Mouse (Mus musculus) stomach, embryonic 14.5 days (tissue): Measurements from ENCODE around the gene Abhd17a. TPM values are rescaled to one million over a fixed set of nuclear protein-coding genes. Genes with fewer than 3 reads are reported as not detected.
A peak's percentile ranks its signal among the peaks of the same experiment; 100 is the strongest.

Experiments used
- ATAC-seq: fragments of 200-750 bp; cut with Nextera tagmentation; 2 replicates; pipeline ENCODE4 v1.8.0; 2017; ENCODE audit warnings: low read depth, moderate TSS enrichment; ENCODE audit not compliant: insufficient number of reproducible peaks, insufficient read depth, low FRiP score
- H3K27ac ChIP-seq: fragments of 300-500 bp; sonication (generic); 2 replicates; pipeline ENCODE4 v1.5.1; 2014; ENCODE audit warnings: mild to moderate bottlenecking, low read length, moderate library complexity, mixed read lengths
- H3K27me3 ChIP-seq: fragments of 300-500 bp; sonication (generic); 2 replicates; pipeline ENCODE4 v1.6.1; 2014; ENCODE audit warnings: low read length, control low read depth, mixed read lengths; ENCODE audit not compliant: control insufficient read depth, insufficient read depth
- H3K36me3 ChIP-seq: fragments of 300-500 bp; sonication (generic); 2 replicates; pipeline ENCODE4 v1.6.1; 2014; ENCODE audit warnings: mild to moderate bottlenecking, control low read depth, low read length, moderate library complexity, mixed read lengths; ENCODE audit not compliant: control insufficient read depth, insufficient read depth
- H3K4me1 ChIP-seq: fragments of 300-500 bp; sonication (generic); 2 replicates; pipeline ENCODE4 v1.6.1; 2014; ENCODE audit warnings: low read length, control low read depth, mixed read lengths; ENCODE audit not compliant: control insufficient read depth, insufficient read depth
- H3K4me2 ChIP-seq: fragments of 300-500 bp; sonication (generic); replicated peaks from 2 replicates; pipeline ENCODE4 v1.6.1; 2014; ENCODE audit warnings: low read depth, low read length, control low read depth
- H3K4me3 ChIP-seq: fragments of 300-500 bp; sonication (generic); 2 replicates; pipeline ENCODE4 v1.5.1; 2014; ENCODE audit warnings: low read depth, low read length, control low read depth
- H3K9ac ChIP-seq: fragments of 300-500 bp; sonication (generic); replicated peaks from 2 replicates; pipeline ENCODE4 v1.6.1; 2014; ENCODE audit warnings: low read depth, mild to moderate bottlenecking, control low read depth, low read length, moderate library complexity, mixed read lengths
- H3K9me3 ChIP-seq: fragments of 300-500 bp; sonication (generic); 2 replicates; pipeline ENCODE4 v1.6.1; 2016; ENCODE audit warnings: low read depth, low read length, control low read depth; ENCODE audit not compliant: control insufficient read depth
- WGBS: fragments of 180-500 bp; shearing (Covaris S2); extraction: QIAGEN DNeasy Blood & Tissue Kit; methylation state at CpG from one replicate; pipeline ENCODE4 v1.1.7; 2014; 5-methylcytosine and 5-hydroxymethylcytosine counted together
- polyA plus RNA-seq: library from polyadenylated mRNA; unstranded; fragments of >200 nt; fragmentation: Nextera tagmentation; extraction: Ambion mirVana; gene quantifications from 2 replicates; pipeline ENCODE4 v1.2.1, GENCODE M21; 2014

Abhd17a gene
- polyA plus RNA-seq, 1 experiment from 2014 or later = 89.7 TPM

DNA sequence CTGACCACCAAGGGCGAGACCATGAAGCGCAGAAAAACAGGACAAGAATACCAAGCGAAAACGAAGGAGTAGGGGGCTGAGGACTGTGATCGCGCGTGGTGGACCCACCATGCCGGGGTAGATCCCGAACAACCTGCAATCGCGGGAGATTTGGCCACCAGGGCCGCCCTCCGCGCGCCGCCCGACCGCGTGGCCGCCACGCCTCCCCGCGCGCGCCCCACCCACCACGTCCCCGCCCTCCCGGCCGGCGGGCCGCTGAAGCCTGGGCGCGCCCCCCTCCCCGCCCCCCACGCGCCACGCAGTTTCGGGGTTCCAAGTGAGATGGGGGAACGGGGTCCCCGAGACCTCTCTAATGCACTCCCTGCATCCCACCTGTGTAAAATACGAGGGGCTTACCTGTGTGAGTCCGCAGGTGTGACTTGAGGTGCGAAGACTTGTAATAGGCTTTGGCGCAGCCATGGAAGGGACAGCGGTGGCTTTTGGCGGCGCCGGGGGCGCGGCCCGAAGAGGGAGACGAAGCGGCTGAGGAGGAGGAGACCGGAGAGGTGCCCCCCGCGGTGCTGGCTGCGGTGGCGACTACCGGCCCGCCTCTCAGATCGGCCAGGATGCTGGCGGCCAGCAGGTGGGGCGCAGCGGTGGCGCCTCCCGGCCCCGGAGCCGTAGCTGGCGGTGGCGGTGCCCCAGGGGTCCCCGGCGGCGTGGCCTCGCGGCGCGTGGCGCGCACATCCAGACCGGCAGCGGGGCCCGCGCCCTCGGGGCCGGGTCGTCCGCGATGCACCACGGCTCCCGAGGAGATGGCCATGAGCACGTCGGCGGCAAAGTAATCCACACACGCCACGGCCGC lies 13.6 kb downstream of the Abhd17a start:
- under 1% methylated on average over 79 of the region's 96 CpGs for WGBS
- peak overlapping the region; percentile 88 for H3K27ac ChIP-seq
- ATAC-seq = no peak
- no peaks in the 10 kb centered on the region for H3K36me3 ChIP-seq
- H3K4me1 ChIP-seq = peaks cover 40% of the 10 kb centered on the region
- H3K9me3 ChIP-seq = no peaks in the 10 kb centered on the region
- peak overlapping the region; percentile 65 for H3K4me2 ChIP-seq
- H3K4me3 ChIP-seq = peak overlapping the region; percentile 82
- peak overlapping the region; percentile 74 for H3K9ac ChIP-seq
- no peaks in the 10 kb centered on the region for H3K27me3 ChIP-seq

DNA sequence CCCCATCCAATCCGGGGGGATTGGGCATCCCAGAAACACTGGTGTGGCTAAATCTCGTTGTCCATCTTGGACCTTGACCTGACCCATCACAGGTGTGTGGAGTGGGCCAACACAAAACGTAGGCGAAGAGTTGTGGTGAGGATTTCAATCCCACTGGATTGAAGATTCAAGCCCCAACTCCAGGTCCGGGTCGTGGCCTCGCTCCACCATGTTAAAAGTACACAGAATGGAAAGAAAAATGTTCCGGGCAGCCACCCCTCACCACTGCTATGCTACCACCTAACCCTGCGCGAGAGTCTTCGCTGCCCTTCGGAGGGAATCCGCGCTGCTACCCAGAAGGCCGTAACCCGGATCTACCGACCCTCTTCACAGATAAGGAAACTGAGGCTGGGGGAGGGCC lies 14.2 kb downstream of the Abhd17a start:
- no peaks in the 10 kb centered on the region for H3K9me3 ChIP-seq
- peak overlapping the region; percentile 82 for H3K4me3 ChIP-seq
- H3K36me3 ChIP-seq = no peaks in the 10 kb centered on the region
- peaks cover 46% of the 10 kb centered on the region for H3K4me1 ChIP-seq
- peak overlapping the region; percentile 65 for H3K4me2 ChIP-seq
- H3K27ac ChIP-seq = no peak overlapping the region
- H3K9ac ChIP-seq = peak overlapping the region; percentile 74
- WGBS = 12% methylated on average over 17 of the region's 17 CpGs
- ATAC-seq = no peak
- H3K27me3 ChIP-seq = no peaks in the 10 kb centered on the region

DNA sequence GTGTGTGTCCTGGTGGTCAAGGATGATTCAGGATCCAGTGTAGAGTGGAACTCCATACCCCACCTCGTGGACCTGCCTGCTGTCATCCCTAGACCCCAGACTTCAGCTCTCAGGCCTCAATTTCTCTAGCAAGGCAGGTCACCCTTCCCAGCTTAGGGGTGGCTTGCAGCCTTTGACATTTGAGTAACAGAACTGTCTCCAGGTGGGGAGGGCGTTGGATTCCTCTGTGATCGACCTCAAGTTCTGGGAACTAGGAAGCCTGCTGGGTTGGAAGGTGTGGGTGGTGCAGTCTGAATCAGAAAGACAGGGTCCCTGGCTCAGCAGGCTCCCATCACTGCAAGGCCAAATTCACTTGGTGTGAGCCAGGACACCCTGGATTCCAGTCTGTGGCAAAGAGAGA lies 15.2 kb downstream of the Abhd17a start:
- no peak overlapping the region for H3K4me3 ChIP-seq
- 68% methylated on average over 3 of the region's 3 CpGs for WGBS
- peak overlapping the region; percentile 65; the same call in 1 of the 2 replicates for H3K4me2 ChIP-seq
- no peaks in the 10 kb centered on the region for H3K9me3 ChIP-seq
- H3K27ac ChIP-seq = no peak overlapping the region
- no peaks in the 10 kb centered on the region for H3K27me3 ChIP-seq
- no peak for ATAC-seq
- H3K9ac ChIP-seq = no peak overlapping the region
- no peaks in the 10 kb centered on the region for H3K36me3 ChIP-seq
- peaks cover 54% of the 10 kb centered on the region for H3K4me1 ChIP-seq

DNA sequence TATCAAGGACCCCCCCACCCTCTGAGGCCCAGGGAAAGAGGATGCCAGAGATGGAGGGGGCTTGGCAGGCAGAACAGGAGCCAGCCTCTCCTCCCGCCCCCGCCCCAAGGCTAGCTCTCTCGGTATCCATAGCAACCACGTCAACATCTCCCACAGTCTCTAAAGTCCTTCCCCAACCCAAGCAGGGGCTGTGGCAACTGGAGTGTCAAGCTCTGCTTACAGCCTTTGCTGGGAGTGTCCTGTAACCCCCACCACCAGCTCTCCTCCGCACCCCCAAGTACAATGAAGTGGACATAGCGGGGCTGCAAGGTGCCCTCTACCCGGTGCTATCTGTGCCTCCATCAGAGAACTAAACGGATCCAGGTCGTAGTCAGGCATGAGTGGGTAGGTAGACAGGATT lies 16.2 kb downstream of the Abhd17a start:
- H3K9ac ChIP-seq = no peak overlapping the region
- ATAC-seq = no peak
- H3K27ac ChIP-seq = no peak overlapping the region; the same call in 1 of the 2 replicates
- peaks cover 59% of the 10 kb centered on the region for H3K4me1 ChIP-seq
- H3K4me2 ChIP-seq = peak overlapping the region; percentile 12; the same call in 1 of the 2 replicates
- WGBS = 61% methylated on average over 9 of the region's 9 CpGs
- no peak overlapping the region for H3K4me3 ChIP-seq
- no peaks in the 10 kb centered on the region for H3K36me3 ChIP-seq
- H3K27me3 ChIP-seq = no peaks in the 10 kb centered on the region
- H3K9me3 ChIP-seq = no peaks in the 10 kb centered on the region

DNA sequence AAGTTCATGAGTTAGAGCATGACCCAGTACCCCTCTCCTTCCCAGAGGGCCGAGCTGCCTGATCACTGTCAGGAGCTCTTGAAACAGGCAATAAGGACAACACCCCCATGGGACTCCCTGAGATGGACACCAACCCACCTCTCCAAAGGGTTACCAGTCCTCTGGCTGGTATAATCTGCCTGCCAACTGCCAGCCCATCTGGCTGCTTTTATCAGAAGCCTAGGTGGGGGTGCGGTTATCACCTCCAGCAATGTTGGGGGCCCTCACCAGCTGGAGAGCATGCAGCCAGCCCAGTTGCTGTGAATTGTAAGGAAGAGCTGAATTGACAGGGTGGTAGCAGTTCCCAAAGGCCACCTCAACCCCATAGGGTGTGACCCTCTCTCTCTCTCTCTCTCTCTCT lies 17.7 kb downstream of the Abhd17a start:
- H3K27ac ChIP-seq = no peak overlapping the region

DNA sequence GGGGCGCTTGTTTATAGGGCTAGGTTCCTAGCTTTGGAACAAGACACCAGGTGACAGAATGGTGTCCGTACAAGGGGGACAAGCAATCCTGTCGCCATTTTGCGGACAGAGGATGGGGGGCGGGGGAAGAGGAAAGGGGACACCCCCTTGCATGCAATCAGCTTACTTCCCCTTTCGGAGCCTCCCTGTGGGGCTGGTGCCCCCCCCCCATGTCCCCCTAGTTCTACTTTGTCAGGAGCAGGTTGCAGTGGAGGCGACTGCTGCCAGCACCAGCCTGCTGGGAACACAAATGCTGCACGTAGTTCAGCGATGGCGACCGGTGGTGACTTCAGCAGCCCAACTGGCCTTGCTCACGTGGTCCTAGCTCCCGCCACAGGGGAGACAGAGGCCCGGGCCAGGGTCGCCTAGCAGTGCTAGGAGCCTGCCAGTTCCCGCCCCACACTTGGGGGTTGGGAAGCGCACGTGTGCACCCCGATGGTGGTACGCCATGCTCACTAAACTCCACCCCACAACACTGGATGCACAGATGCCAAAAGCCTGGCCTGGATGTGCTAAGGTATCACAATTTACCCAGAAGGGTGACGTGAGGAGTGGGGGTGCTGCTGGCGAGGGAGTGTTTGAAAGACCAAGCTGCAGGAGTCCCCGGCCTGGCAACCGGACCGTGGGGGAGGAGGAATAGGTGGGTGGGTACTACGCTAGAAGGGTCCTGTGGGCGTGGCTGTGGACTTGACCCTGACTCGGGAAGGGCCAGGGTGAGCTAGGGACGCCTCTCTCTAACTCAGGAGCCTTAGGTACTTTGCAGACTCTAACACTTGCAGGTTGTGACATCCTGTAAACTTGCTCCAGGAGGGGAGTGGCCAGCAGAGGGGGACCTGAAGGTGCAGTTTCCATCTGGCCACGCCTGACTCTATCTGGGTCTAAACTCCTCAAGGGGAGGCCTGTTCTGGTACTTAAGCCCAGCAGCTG lies 19.0 kb downstream of the Abhd17a start:
- H3K27ac ChIP-seq = peak overlapping the region; percentile 21

More for the DNA sequence above, 17.7 kb downstream of the Abhd17a start:
- WGBS = 86% methylated on average over 2 of the region's 2 CpGs
- no peak for ATAC-seq
- no peak overlapping the region for H3K9ac ChIP-seq
- no peaks in the 10 kb centered on the region for H3K9me3 ChIP-seq
- no peak overlapping the region for H3K4me3 ChIP-seq
- H3K27me3 ChIP-seq = no peaks in the 10 kb centered on the region
- peaks cover 55% of the 10 kb centered on the region for H3K4me1 ChIP-seq
- H3K4me2 ChIP-seq = no peak overlapping the region
- H3K36me3 ChIP-seq = peaks cover 11% of the 10 kb centered on the region

DNA sequence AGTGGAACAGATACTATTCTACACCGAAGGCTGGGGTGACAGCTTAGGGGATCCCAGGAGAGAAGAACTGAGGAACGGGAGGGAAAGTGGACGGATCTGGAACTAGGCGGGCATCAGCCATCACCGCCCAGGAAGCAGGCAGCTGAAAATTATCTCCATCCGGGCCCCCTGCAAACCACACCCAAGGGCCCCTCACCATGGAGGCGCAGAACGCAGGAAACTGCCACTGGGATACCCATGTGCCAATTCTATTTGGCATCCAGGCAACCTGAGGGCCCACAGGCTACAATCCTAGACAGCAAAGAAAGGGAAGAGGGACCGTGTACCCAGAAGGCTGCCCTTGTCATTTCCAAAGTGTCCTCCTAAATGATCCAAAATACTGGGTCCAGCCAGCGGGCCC lies 19.7 kb downstream of the Abhd17a start:
- no peak for ATAC-seq
- peaks cover 49% of the 10 kb centered on the region for H3K4me1 ChIP-seq
- H3K27ac ChIP-seq = no peak overlapping the region

More for the DNA sequence above, 19.0 kb downstream of the Abhd17a start:
- Histone ChIP-seq H3K4me3 (peak overlapping the region; percentile 3; the same call in 1 of the 2 replicates), H3K4me2 (peak overlapping the region; percentile 29), H3K36me3 (peaks cover 11% of the 10 kb centered on the region), H3K9me3 (no peaks in the 10 kb centered on the region), H3K9ac (peak overlapping the region; percentile 36; the same call in 1 of the 2 replicates), H3K4me1 (peaks cover 55% of the 10 kb centered on the region), H3K27me3 (no peaks in the 10 kb centered on the region)
- 21% methylated on average over 30 of the region's 30 CpGs for WGBS
- 0 out of 2 replicates have a peak, but pooled peaks have one; percentile 15 for ATAC-seq

DNA sequence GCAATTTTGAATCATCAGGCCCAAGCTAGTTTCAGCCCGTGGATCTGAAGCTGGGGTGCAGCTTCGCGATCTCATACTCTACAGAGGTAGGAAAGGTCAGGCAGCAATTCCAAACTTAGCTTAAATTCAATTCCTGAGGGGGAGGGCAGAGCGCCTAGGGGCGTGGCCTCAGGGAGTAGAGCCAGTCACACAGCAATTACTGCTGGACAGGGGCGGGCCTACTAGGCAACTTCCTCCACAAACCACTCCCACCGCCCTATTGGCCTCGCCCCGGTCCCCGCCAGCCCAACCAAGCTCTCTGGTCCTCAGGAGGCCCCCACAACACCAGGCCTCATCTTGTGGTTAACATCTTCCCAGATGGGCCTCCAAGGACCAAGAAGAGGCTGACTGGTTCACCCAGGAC lies 20.5 kb downstream of the Abhd17a start:
- Histone ChIP-seq H3K4me2 (no peak overlapping the region), H3K9ac (no peak overlapping the region), H3K9me3 (no peaks in the 10 kb centered on the region), H3K27ac (no peak overlapping the region), H3K27me3 (no peaks in the 10 kb centered on the region), H3K36me3 (peaks cover 11% of the 10 kb centered on the region), H3K4me1 (peaks cover 44% of the 10 kb centered on the region), H3K4me3 (no peak overlapping the region)
- WGBS = 29% methylated on average over 10 of the region's 10 CpGs
- peak; percentile 49; the same call in 1 of the 2 replicates for ATAC-seq

More for the DNA sequence above, 19.7 kb downstream of the Abhd17a start:
- Histone ChIP-seq H3K9me3 (no peaks in the 10 kb centered on the region), H3K4me2 (no peak overlapping the region), H3K9ac (no peak overlapping the region), H3K36me3 (peaks cover 11% of the 10 kb centered on the region), H3K4me3 (no peak overlapping the region), H3K27me3 (no peaks in the 10 kb centered on the region)
- WGBS = 89% methylated on average over 10 of the region's 10 CpGs
